In genomic region chr17:66720992-66721351, GRCm38 (mm10) we compare ENCODE assay signal across 16 mouse cellular contexts.
A peak's percentile ranks its signal among the peaks of the same experiment; 100 is the strongest.
DNase-seq lines count a peak whose midpoint lies in the region; ATAC-seq and TF ChIP-seq lines count a peak whose summit lies in the region.
"Had no signal": no experiment of that assay in that cellular context is flagged by ENCODE, and none has a peak within 500 bp of the region (broad histone marks: within the 10 kb centered on the region; RNA-seq: fewer than 3 reads in every experiment).

No protein-coding gene starts in this region.

- no peaks in the 10 kb centered on the region for H3K36me3 ChIP-seq in forebrain, embryonic 13.5 days (ENCODE audit: poor library complexity, severe bottlenecking)
- H3K36me3 ChIP-seq in forebrain, postnatal 0 days (ENCODE audit: insufficient read depth), result no peaks in the 10 kb centered on the region
- H3K36me3 ChIP-seq in E14TG2a.4 (ENCODE audit: insufficient read depth, low read length), result no peaks in the 10 kb centered on the region
- H3K36me3 ChIP-seq in hindbrain, embryonic 12.5 days, result no peaks in the 10 kb centered on the region
- H3K36me3 ChIP-seq: G1E; limb, embryonic 12.5 days had no signal

- no peak overlapping the region for H3K4me2 ChIP-seq in forebrain, embryonic 13.5 days
- H3K4me2 ChIP-seq in forebrain, postnatal 0 days (ENCODE audit: low read depth), result no peak overlapping the region
- H3K4me2 ChIP-seq in hindbrain, embryonic 12.5 days (replicated peaks), result 0 out of 2 replicates have a peak overlapping the region, but pooled peaks have one; percentile 15
- H3K4me2 ChIP-seq: limb, embryonic 12.5 days had no signal

- no peak for TF ChIP-seq CTCF in forebrain, postnatal 0 days (IDR thresholded peaks at IDR 0.05; ENCODE audit: low read depth)
- TF ChIP-seq CTCF in E14TG2a.4 (conservative IDR thresholded peaks at IDR 0.05; ENCODE audit: low read length), result no peak

- peak; percentile 58; the same call in 1 of the 2 replicates for ATAC-seq in forebrain, embryonic 13.5 days
- ATAC-seq in forebrain, postnatal 0 days, result no peak
- ATAC-seq in hindbrain, embryonic 12.5 days (ENCODE audit: low FRiP score), result peak; percentile 88
- ATAC-seq: intestine, postnatal 0 days had no signal

- no peaks in the 10 kb centered on the region for H3K27me3 ChIP-seq in forebrain, embryonic 13.5 days
- H3K27me3 ChIP-seq in forebrain, postnatal 0 days (ENCODE audit: insufficient read depth, low read length), result no peaks in the 10 kb centered on the region
- no peaks in the 10 kb centered on the region for H3K27me3 ChIP-seq in E14TG2a.4 (ENCODE audit: insufficient read depth, low read length)
- no peaks in the 10 kb centered on the region for H3K27me3 ChIP-seq in hindbrain, embryonic 12.5 days
- H3K27me3 ChIP-seq: limb, embryonic 12.5 days had no signal

- H3K9me3 ChIP-seq in forebrain, embryonic 13.5 days (replicated peaks), result no peaks in the 10 kb centered on the region
- no peaks in the 10 kb centered on the region for H3K9me3 ChIP-seq in forebrain, postnatal 0 days (ENCODE audit: low read length)
- H3K9me3 ChIP-seq in E14TG2a.4 (ENCODE audit: low read length), result no peaks in the 10 kb centered on the region
- H3K9me3 ChIP-seq in hindbrain, embryonic 12.5 days (replicated peaks), result no peaks in the 10 kb centered on the region
- H3K9me3 ChIP-seq: limb, embryonic 12.5 days had no signal

- peaks cover 9% of the 10 kb centered on the region for H3K4me1 ChIP-seq in forebrain, embryonic 13.5 days
- no peaks in the 10 kb centered on the region for H3K4me1 ChIP-seq in forebrain, postnatal 0 days (ENCODE audit: insufficient read depth)
- peaks cover 6% of the 10 kb centered on the region for H3K4me1 ChIP-seq in E14TG2a.4 (replicated peaks; ENCODE audit: low read depth, low read length)
- peaks cover 13% of the 10 kb centered on the region for H3K4me1 ChIP-seq in hindbrain, embryonic 12.5 days

- DNase-seq in forebrain, postnatal 0 days, result no peak
- DNase-seq in kidney, postnatal 25 days, result peak; percentile 23 to 51
- DNase-seq in thymus, postnatal 14 days, result no peak
- DNase-seq in right cerebral cortex, postnatal 14 days, result no peak
- DNase-seq in heart, adult 18-20 months, result no peak
- DNase-seq: cerebellum, adult 11-12 months; embryo, embryonic 11 days; heart, postnatal 10 days; lung, adult 18-20 months; thymus, postnatal 25 days had no signal

- H3K4me3 ChIP-seq in forebrain, embryonic 13.5 days, result no peak overlapping the region
- H3K4me3 ChIP-seq in forebrain, postnatal 0 days (ENCODE audit: low read depth, low read length), result no peak overlapping the region
- peak overlapping the region; percentile 50 for H3K4me3 ChIP-seq in E14TG2a.4 (replicated peaks; ENCODE audit: low read length)
- H3K4me3 ChIP-seq in hindbrain, embryonic 12.5 days, result no peak overlapping the region
- H3K4me3 ChIP-seq: limb, embryonic 12.5 days had no signal

- H3K9ac ChIP-seq in forebrain, embryonic 13.5 days, result no peak overlapping the region
- H3K9ac ChIP-seq in forebrain, postnatal 0 days, result no peak overlapping the region
- H3K9ac ChIP-seq in hindbrain, embryonic 12.5 days, result no peak overlapping the region
- H3K9ac ChIP-seq: limb, embryonic 12.5 days had no signal

- H3K27ac ChIP-seq in forebrain, embryonic 13.5 days, result no peak overlapping the region
- H3K27ac ChIP-seq in forebrain, postnatal 0 days (ENCODE audit: low read depth, low read length), result no peak overlapping the region
- H3K27ac ChIP-seq in hindbrain, embryonic 12.5 days, result peak overlapping the region; percentile 60; the same call in 1 of the 2 replicates
- H3K27ac ChIP-seq: limb, embryonic 12.5 days had no signal

- WGBS in forebrain, embryonic 13.5 days, result 45% methylated on average over 9 of the region's 9 CpGs
- 45% methylated on average over 9 of the region's 9 CpGs for WGBS in forebrain, postnatal 0 days
- 43% methylated on average over 9 of the region's 9 CpGs for WGBS in hindbrain, embryonic 12.5 days

Comparison
In these comparisons a context has a peak if more than half of its experiments do, and no peak if none do; other contexts are left out.
1. DNase-seq: peak in kidney, postnatal 25 days (2 of 2); none in forebrain, postnatal 0 days (single experiment), thymus, postnatal 14 days (single experiment), right cerebral cortex, postnatal 14 days (single experiment) and heart, adult 18-20 months (0 of 2).